Mouse (Mus musculus): ENCODE measurements at regions not wholly inside any gene's neighbourhood (a gene's known extent, or its start where the extent isn't known, plus 50 kb on each side); places are given as distances from the start of the nearest gene placed in this dataset.

DNA sequence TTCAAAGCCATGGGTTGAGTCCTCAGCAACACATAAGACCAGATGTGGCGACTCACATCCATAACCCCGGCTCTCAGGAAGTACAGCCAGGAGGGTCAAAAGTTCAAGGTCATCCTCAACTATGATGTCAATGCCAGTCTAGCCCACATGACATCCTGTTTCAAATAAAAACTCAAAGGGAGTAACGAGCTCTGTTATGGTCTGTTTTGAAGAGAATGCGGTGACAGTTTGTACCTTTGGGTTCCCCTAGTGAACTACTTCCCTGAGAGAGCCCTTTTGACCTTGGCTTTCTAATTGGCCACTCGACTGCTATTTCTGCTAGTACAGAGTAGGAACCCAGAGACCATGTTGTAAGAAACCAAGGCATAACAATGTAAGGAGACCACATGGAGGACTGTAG, 119.7 kb upstream of the Plekha5 start:
- no peak for ATAC-seq (ENCODE audit: poor library complexity, severe bottlenecking)

DNA sequence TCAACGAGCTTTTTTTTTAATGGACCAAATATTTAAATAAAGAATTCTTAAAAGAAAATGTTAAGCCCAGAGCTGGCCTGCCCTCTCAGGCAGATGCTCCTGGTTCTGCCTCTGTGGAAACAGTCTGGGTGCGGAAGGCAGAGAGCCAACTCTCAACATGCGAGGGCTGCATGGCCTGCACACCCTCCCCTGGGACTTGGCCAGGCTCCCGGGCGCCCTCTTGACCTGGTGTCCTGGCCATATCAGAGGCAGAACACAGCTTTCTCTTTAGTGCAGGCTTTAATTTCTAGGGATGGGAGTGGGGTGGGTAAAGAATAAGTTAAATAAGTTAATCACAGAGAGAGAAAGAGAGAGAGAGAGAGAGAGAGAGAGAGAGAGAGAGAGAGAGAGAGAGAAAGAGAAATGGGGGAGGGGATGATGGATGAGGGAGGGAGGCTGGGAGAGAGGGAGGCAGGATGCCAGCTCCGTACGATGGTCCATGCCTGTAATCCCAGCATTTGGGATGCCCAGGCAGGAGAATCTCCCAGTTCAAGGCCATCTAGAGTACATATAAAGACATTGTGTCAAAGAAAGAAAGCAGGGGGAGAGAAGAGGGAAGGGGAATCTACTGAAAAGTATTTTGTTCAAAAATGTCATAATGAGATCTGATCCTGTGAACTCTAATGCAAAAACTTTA, 123.2 kb upstream of the Plekha5 start:
- no peak for ATAC-seq (ENCODE audit: poor library complexity, severe bottlenecking)

DNA sequence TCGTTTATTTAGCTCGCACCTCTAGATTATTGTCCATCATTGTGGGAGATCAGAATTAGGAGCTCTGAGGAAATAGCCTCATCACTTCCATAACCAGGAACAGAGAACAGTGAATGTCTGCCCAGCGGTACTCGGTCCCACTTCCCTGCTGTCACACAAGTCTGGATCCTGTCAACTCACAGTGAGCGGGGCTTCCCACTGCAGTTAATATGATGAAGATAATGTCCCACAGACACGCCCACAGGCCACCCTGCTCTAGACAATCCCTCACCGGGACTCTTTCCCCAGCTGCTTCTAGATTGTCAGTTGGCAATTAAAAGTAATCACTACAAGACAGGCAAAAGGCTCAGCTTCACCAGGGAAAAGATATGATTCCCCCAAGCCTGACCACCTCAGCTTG, 124.2 kb upstream of the Plekha5 start:
- ATAC-seq (ENCODE audit: poor library complexity, severe bottlenecking) = no peak

- ATAC-seq (ENCODE audit: poor library complexity, severe bottlenecking) = no peak
These were observed 125.8 kb upstream of the Plekha5 start for GRCm38 (mm10) chr6:140297969-140298554.

- ATAC-seq (ENCODE audit: poor library complexity, severe bottlenecking) = no peak
These were observed 126.3 kb upstream of the Plekha5 start for GRCm38 (mm10) chr6:140297561-140297960.

DNA sequence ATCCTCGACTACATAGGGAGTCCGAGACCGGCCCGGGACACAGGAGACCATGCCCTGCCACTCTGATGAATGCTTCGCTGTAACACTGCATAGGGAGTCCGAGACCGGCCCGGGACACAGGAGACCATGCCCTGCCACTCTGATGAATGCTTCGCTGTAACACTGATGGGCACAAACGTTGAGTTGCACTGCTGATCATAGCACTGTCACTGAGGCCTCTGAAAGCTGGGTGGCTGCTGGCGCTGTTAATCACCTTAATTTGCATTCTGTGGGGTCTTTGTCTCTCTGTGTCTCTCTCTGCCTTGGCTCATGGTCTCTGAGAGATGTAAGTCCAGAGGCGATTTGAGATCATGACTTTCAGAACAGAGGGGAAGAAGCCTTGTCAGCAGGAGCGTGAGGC, 133.7 kb upstream of the Plekha5 start:
- ATAC-seq (ENCODE audit: poor library complexity, severe bottlenecking) = no peak

DNA sequence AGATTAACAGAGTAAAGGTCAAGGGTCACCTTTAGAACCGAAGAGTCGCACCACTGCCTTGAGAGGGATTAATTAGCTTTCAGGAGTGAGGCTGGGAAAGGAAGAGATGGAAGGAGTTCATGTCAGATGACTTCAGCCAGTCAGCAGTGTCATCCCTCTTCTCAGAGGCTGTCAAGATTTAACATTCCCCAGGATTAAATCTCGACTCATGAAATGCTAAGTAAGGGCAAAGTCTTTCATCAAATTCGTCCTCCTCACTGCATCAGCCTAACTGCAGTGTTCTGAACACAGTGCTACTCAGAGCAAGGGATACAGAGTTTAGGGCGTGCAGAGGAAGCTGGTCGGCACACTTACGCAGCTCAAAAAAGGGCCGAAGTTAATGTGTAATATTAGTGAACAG, 135.1 kb upstream of the Plekha5 start:
- no peak for ATAC-seq (ENCODE audit: poor library complexity, severe bottlenecking)

GRCm38 (mm10) chr6:140282285-140282577, 141.6 kb upstream of the Plekha5 start:
- no peak for ATAC-seq (ENCODE audit: poor library complexity, severe bottlenecking)

- ATAC-seq (ENCODE audit: poor library complexity, severe bottlenecking) = no peak
These were observed 142.2 kb upstream of the Plekha5 start for GRCm38 (mm10) chr6:140281488-140282284.

- no peak for ATAC-seq (ENCODE audit: poor library complexity, severe bottlenecking)
These were observed 142.9 kb upstream of the Plekha5 start for GRCm38 (mm10) chr6:140280817-140281475.

- no peak for ATAC-seq (ENCODE audit: poor library complexity, severe bottlenecking)
These were observed 144.0 kb upstream of the Plekha5 start for GRCm38 (mm10) chr6:140279736-140280370.

DNA sequence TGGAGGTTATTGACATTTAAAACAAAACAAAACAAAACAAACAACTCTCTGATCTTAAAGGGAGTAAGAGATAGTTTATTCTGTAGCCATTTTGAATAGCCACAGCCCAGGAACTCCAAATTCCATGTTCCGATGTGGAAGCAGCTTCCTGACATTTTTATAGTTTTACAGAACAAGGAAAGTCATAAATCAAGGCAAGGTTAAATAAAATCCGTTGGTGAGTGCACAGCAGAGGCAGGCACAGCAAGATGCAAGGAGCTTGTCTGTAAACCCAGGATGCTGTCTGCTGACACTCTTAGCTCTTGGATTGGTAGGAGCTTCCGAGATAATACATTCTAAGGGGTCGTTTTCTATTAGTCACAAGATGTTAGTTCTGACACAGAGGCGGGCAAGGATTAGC, 145.1 kb upstream of the Plekha5 start:
- ATAC-seq (ENCODE audit: poor library complexity, severe bottlenecking) = no peak

GRCm38 (mm10) chr6:140270592-140270991, 153.3 kb upstream of the Plekha5 start:
- no peak for ATAC-seq (ENCODE audit: poor library complexity, severe bottlenecking)

GRCm38 (mm10) chr6:140268315-140269070, 155.4 kb upstream of the Plekha5 start:
- ATAC-seq (ENCODE audit: poor library complexity, severe bottlenecking) = no peak

DNA sequence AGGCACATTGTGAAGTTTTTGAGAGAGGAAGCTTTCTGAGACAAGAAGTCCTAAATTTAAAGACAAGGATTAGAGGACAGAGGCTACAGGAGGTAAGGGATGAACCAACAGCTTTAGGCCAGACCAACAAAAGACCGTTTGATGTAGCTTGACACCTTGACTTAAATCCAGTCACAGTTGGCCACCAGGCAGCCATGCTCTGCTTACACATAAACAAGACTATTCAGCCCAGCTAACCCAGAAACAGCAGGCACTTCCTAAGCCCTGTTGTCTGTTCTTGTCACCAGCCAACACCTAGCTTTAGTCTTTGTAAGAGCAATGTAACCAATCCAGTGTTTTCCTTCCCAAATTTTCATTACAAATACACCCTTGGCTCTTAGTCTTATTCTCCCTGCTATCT, 159.9 kb upstream of the Plekha5 start:
- ATAC-seq (ENCODE audit: poor library complexity, severe bottlenecking) = no peak

- no peak for ATAC-seq (ENCODE audit: poor library complexity, severe bottlenecking)
These were observed 162.0 kb upstream of the Plekha5 start for GRCm38 (mm10) chr6:140261813-140262212.

- no peak for ATAC-seq (ENCODE audit: poor library complexity, severe bottlenecking)
These were observed 165.1 kb upstream of the Plekha5 start for GRCm38 (mm10) chr6:140258761-140259160.

DNA sequence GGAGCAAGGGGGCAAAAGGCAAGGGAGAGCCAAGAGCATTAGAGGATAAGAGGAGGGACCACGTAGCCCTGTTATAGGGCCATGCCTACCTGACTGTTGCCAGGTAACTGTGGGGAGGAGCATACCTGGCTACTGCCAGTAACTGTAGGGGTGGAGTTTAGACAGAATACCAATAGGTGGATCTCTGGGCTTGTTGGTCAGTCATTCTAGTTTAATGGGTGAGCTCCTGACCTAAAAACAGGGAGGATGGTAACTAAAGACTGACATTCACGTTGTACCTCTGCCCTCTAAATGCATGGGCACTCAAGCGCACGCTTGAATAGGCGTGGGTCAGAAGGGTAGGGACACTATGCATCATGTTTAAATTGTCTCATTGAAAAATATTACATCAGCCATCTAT, 165.8 kb upstream of the Plekha5 start:
- no peak for ATAC-seq (ENCODE audit: poor library complexity, severe bottlenecking)

GRCm38 (mm10) chr6:140251527-140251926, 172.3 kb upstream of the Plekha5 start:
- ATAC-seq (ENCODE audit: poor library complexity, severe bottlenecking) = no peak

DNA sequence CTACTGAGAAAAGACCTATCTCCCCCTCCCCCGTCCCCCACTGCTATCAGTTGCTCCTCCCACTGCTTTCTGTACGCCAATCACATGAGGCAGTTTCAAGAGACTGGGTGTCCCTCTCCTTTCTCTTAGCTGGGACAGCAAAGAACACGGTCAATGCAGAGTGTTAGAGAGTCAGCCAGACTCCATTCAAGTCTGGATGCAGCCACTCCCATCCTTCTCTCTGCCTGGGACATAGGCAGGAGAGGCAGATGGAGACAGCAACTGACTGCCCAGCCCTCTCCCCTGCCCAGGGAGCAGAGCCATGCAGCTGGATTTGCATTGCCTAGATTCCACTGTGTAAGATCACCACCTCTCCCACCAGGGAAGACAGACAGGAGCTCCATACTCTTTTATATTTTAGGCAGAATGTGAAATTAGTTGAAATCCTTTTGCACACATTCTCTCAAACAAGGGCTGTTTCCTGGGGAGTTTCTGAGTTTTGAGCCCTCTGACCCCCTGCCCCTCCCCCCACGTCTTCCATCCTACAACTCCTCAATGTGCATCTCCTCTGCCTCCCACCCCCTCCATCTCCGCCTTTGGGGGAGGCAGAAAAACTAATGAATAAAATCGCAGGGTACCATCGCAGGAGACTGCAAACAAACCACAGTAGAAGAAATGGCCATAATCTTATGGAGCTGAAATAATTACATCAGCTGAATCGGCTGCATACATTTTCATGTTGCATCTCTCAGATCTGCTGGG, 180.3 kb upstream of the Plekha5 start:
- no peak for ATAC-seq (ENCODE audit: poor library complexity, severe bottlenecking)
